Mouse (Mus musculus): ENCODE measurements around the gene Sdk1. TPM values are rescaled to one million over a fixed set of nuclear protein-coding genes. Genes with fewer than 3 reads are reported as not detected.
A peak's percentile ranks its signal among the peaks of the same experiment; 100 is the strongest.

The Sdk1 gene
- total and polyA plus RNA-seq, 3 experiments, result 0.04 to 0.87 TPM; not detected in 1

GRCm38 (mm10) chr5:141984322-141984721 is 743.0 kb downstream of the Sdk1 start:
- no peak for DNase-seq (ENCODE audit: extremely low read depth)
- TF ChIP-seq RCOR1 (conservative IDR thresholded peaks at IDR 0.05; ENCODE audit: low read depth, low read length) (no peak), IRF4 (IDR thresholded peaks at IDR 0.05; ENCODE audit: low read depth, low read length) (no peak), TCF12 (IDR thresholded peaks at IDR 0.05; ENCODE audit: low read depth, low read length) (no peak), MAFK (IDR thresholded peaks at IDR 0.05; ENCODE audit: insufficient replicate concordance, low read length) (no peak), MAZ (IDR thresholded peaks at IDR 0.05; ENCODE audit: low read depth, low read length) (no peak), ZC3H11A (IDR thresholded peaks at IDR 0.05; ENCODE audit: low read depth, low read length) (no peak), POLR2AphosphoS2 (IDR thresholded peaks at IDR 0.05; ENCODE audit: low read depth, low read length) (no peak), UBTF (IDR thresholded peaks at IDR 0.05; ENCODE audit: low read depth, low read length) (no peak), MYC (IDR thresholded peaks at IDR 0.05; ENCODE audit: low read depth, low read length) (no peak), ELF1 (IDR thresholded peaks at IDR 0.05; ENCODE audit: low read depth, low read length) (no peak), ZNF384 (IDR thresholded peaks at IDR 0.05; ENCODE audit: low read depth, low read length) (no peak), E2F4 (IDR thresholded peaks at IDR 0.05; ENCODE audit: insufficient replicate concordance, low read depth, low read length) (no peak), SMC3 (IDR thresholded peaks at IDR 0.05; ENCODE audit: low read depth, low read length) (no peak), EP300 (IDR thresholded peaks at IDR 0.05; ENCODE audit: low read length) (no peak), CHD1 (IDR thresholded peaks at IDR 0.05; ENCODE audit: low read depth, low read length) (no peak)
- in situ Hi-C loops (cut with MboI; ENCODE audit: low pct_ligation_motif_present, low pct_unique_long_range_greater_than_20kb, low sequenced_read_pairs), result no loop called here

GRCm38 (mm10) chr5:141985003-141985402 is 743.7 kb downstream of the Sdk1 start:
- H3K4me2 ChIP-seq (ENCODE audit: insufficient read depth, low read depth, poor library complexity, severe bottlenecking), result no peak overlapping the region
- H3K9me3 ChIP-seq (replicated peaks; ENCODE audit: low read length), result no peaks in the 10 kb centered on the region
- H3K79me2 ChIP-seq (replicated peaks; ENCODE audit: control insufficient read depth, extremely low read depth, insufficient read depth, poor library complexity, severe bottlenecking), result no peaks in the 10 kb centered on the region
- H3K27ac ChIP-seq (ENCODE audit: insufficient read depth, low read depth), result no peak overlapping the region
- peak; percentile 76 for DNase-seq (ENCODE audit: extremely low read depth)
- no peak overlapping the region for H3K9ac ChIP-seq (ENCODE audit: insufficient read depth, low read depth)
- no peak overlapping the region for H3K4me3 ChIP-seq (replicated peaks in 1 of 3; ENCODE audit: low read depth in 2 of 3, low read length in 2 of 3, poor library complexity in 1 of 3)
- no peak for TF ChIP-seq UBTF (IDR thresholded peaks at IDR 0.05; ENCODE audit: low read depth, low read length)
- TF ChIP-seq TCF12 (IDR thresholded peaks at IDR 0.05; ENCODE audit: low read depth, low read length), result no peak
- no peak for TF ChIP-seq ZC3H11A (IDR thresholded peaks at IDR 0.05; ENCODE audit: low read depth, low read length)
- TF ChIP-seq POLR2A (IDR thresholded peaks at IDR 0.05; ENCODE audit: low read depth, low read length), result no peak
- no peak for TF ChIP-seq JUND (conservative IDR thresholded peaks at IDR 0.05; ENCODE audit: low read depth, low read length)
- peak; percentile 54 to 72 for TF ChIP-seq CTCF (conservative IDR thresholded peaks at IDR 0.05 in 1 of 2, IDR thresholded peaks at IDR 0.05 in 1 of 2; ENCODE audit: low read depth in 2 of 2, low read length in 2 of 2)
- TF ChIP-seq RCOR1 (conservative IDR thresholded peaks at IDR 0.05; ENCODE audit: low read depth, low read length), result no peak
- peak; percentile 7 for TF ChIP-seq RAD21 (IDR thresholded peaks at IDR 0.05; ENCODE audit: low read depth, low read length)
- TF ChIP-seq SIN3A (IDR thresholded peaks at IDR 0.05; ENCODE audit: low read length), result no peak; the same call in 1 of the 2 replicates
- no peak for TF ChIP-seq USF2 (conservative IDR thresholded peaks at IDR 0.05; ENCODE audit: low read depth, low read length)
- no peak for TF ChIP-seq MAX (IDR thresholded peaks at IDR 0.05; ENCODE audit: low read length)
- no peak for TF ChIP-seq POLR2AphosphoS2 (IDR thresholded peaks at IDR 0.05; ENCODE audit: low read depth, low read length)
- no peak for TF ChIP-seq IRF4 (IDR thresholded peaks at IDR 0.05; ENCODE audit: low read depth, low read length)
- TF ChIP-seq SMC3 (IDR thresholded peaks at IDR 0.05; ENCODE audit: low read depth, low read length), result peak; percentile 45
- no peak for TF ChIP-seq MEF2A (IDR thresholded peaks at IDR 0.05; ENCODE audit: borderline replicate concordance, low read depth, low read length)
- in situ Hi-C loops (cut with MboI; ENCODE audit: low pct_ligation_motif_present, low pct_unique_long_range_greater_than_20kb, low sequenced_read_pairs) (no loop called here), dilution Hi-C loops (cut with MboI; ENCODE audit: extremely low pct_ligation_motif_present, extremely low pct_unique_long_range_greater_than_20kb, low sequenced_read_pairs) (no loop called here)
- no peaks in the 10 kb centered on the region for H3K36me3 ChIP-seq (replicated peaks in 1 of 2; ENCODE audit: control insufficient read depth in 1 of 2, insufficient read depth in 1 of 2, low read length in 1 of 2)
- H3K4me1 ChIP-seq (ENCODE audit: control insufficient read depth in 1 of 2, insufficient read depth in 2 of 2), result no peaks in the 10 kb centered on the region
- H3K27me3 ChIP-seq (replicated peaks), result peaks cover 37% of the 10 kb centered on the region

More at GRCm38 (mm10) chr5:141984322-141984721, 743.0 kb downstream of the Sdk1 start:
- dilution Hi-C loops (cut with MboI; ENCODE audit: extremely low pct_ligation_motif_present, extremely low pct_unique_long_range_greater_than_20kb, low sequenced_read_pairs), result no loop called here
- no peaks in the 10 kb centered on the region for H3K79me2 ChIP-seq (replicated peaks; ENCODE audit: control insufficient read depth, extremely low read depth, insufficient read depth, poor library complexity, severe bottlenecking)
- no peaks in the 10 kb centered on the region for H3K36me3 ChIP-seq (replicated peaks in 1 of 2; ENCODE audit: control insufficient read depth in 1 of 2, insufficient read depth in 1 of 2, low read length in 1 of 2)
- H3K9ac ChIP-seq (ENCODE audit: insufficient read depth, low read depth), result no peak overlapping the region
- H3K27me3 ChIP-seq (replicated peaks), result peaks cover 38% of the 10 kb centered on the region
- H3K9me3 ChIP-seq (replicated peaks; ENCODE audit: low read length), result no peaks in the 10 kb centered on the region
- H3K4me1 ChIP-seq (ENCODE audit: control insufficient read depth in 1 of 2, insufficient read depth in 2 of 2), result no peaks in the 10 kb centered on the region
- H3K27ac ChIP-seq (ENCODE audit: insufficient read depth, low read depth), result no peak overlapping the region
- H3K4me2 ChIP-seq (ENCODE audit: insufficient read depth, low read depth, poor library complexity, severe bottlenecking), result no peak overlapping the region
- H3K4me3 ChIP-seq (replicated peaks in 1 of 3; ENCODE audit: low read depth in 2 of 3, low read length in 2 of 3, poor library complexity in 1 of 3), result no peak overlapping the region

Data from CH12.LX (cell line).